Mouse (Mus musculus): Measurements from ENCODE around the gene Hspb6.

DNA sequence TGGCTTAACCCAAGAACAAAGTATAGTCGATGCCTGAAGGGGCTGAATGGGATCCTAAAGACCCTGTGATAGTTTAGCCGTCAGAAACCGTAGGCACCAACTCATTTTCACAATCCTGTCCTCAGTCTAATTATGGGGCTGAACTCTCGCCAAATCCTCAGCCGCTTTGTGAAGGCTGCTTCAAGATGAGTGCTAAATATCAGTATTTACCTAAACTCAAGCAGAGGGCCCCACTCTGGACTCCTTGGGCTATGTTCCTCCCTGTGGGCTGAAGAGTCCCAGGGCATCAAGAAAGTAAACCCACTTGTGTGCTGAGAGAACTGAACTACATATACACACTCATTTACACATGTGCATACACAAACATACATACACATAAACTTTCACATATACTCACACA is 44.8 kb downstream of the Hspb6 start:
- TF ChIP-seq CTCF (IDR thresholded peaks at IDR 0.05; ENCODE audit: control insufficient read depth, insufficient read depth, low read length) = no peak
- TF ChIP-seq POLR2A (IDR thresholded peaks at IDR 0.05; ENCODE audit: borderline replicate concordance, control insufficient read depth, low read depth, low read length) = no peak
